Mouse (Mus musculus): ENCODE data around the gene Sdhc. TPM values are rescaled to one million over a fixed set of nuclear protein-coding genes. Genes with fewer than 3 reads are reported as not detected.
"Not testable (repeated sequence)": the region's sequence is repeated elsewhere in the genome, so short reads cannot be mapped to it uniquely, and the experiment has no call there.

Sdhc gene
- polyA plus RNA-seq, 1 experiment from 2014 or later = 360 TPM

DNA sequence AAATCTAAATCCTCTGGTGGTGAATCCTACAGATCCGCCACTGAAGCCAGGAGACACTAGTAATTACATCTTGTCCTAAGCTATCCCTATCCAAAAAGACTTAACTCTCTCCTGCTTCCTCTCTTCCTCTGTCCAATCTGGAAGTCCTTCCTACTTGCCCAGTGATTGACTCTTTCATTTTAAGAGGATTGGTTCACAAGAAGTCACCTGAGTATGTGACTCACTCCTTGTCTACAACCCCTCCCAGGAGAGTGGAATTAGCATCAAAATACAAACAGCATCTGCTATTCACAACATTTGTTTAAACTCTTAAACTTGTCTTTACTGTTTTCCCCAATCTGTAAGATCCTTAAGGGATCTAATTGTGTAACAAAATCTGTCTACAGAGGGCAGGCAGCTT, 60.5 kb downstream of the Sdhc start:
- WGBS = 91% methylated on average over 1 of the region's 1 CpGs

DNA sequence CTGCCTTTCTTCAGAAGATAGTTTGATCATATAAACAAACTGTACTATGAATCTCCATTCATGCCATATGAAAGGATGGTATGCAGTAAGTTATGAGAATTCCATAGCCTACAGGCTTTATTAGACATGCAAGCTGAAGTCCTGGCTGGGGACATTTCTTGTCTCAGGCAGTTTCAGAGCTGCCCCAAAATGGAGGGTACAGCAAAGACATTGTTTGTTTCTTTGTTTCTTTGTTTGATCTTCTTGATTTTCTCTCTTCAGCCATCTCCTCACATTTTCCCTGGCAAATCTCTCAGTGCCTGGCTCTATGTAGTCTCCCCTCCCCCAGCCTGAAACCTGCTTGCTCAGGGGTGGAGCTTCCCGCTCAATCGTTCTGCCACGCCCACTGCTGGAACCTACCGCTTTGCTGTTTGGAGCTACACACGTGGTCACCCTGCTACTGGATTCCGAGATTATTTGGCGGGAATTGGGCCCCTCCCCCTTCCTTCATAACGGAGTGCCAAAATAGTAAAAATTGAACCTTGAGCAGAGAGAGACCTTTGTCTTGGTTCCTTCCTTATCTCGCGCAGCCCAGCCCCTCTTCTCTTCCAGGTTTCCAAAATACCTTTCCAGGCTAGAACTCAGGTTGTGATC, 62.0 kb downstream of the Sdhc start:
- H3K27me3 ChIP-seq (replicated peaks); H3K4me1 ChIP-seq (replicated peaks); H3K36me3 ChIP-seq; H3K9me3 ChIP-seq; H3K4me3 ChIP-seq (replicated peaks); H3K9ac ChIP-seq; H3K27ac ChIP-seq; ATAC-seq: not testable (repeated sequence)
- H3K4me2 ChIP-seq (replicated peaks) = peak overlapping the region; percentile 43
- 3% methylated on average over 10 of the region's 10 CpGs for WGBS

More for the DNA sequence above, 60.5 kb downstream of the Sdhc start:
- ATAC-seq = no peak
- Histone ChIP-seq H3K36me3 (no peaks in the 10 kb centered on the region), H3K4me2 (replicated peaks) (no peak overlapping the region), H3K27me3 (replicated peaks) (peaks cover 7% of the 10 kb centered on the region), H3K9ac (no peak overlapping the region), H3K4me1 (replicated peaks) (no peaks in the 10 kb centered on the region), H3K9me3 (no peaks in the 10 kb centered on the region), H3K27ac (no peak overlapping the region), H3K4me3 (replicated peaks) (no peak overlapping the region)

DNA sequence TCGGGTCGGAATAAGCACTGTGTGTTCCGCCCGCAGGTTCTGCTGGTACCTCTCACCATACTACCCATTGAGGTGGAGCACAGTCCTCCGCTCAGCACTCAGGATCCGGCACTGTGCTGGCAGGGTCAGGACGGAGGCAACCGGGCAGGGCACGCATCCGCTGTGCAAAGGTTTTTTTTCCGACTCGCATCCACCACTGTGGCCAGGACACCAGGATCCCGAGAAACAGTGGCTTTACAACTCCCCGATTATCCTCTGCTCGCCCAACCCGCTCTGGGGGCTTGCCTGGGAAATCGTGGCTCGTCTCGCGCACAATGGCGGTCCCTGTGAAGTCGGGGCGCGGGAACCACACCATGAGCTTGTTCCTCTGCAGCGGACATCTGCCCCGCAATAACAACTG, 64.7 kb downstream of the Sdhc start:
- ATAC-seq = no peak
- Histone ChIP-seq H3K4me3 (replicated peaks) (peak overlapping the region; percentile 45), H3K4me1 (replicated peaks) (no peaks in the 10 kb centered on the region), H3K27ac (no peak overlapping the region), H3K36me3 (no peaks in the 10 kb centered on the region), H3K9me3 (no peaks in the 10 kb centered on the region), H3K9ac (no peak overlapping the region), H3K27me3 (replicated peaks) (peaks cover 14% of the 10 kb centered on the region), H3K4me2 (replicated peaks) (peak overlapping the region; percentile 80)
- under 1% methylated on average over 26 of the region's 26 CpGs for WGBS

DNA sequence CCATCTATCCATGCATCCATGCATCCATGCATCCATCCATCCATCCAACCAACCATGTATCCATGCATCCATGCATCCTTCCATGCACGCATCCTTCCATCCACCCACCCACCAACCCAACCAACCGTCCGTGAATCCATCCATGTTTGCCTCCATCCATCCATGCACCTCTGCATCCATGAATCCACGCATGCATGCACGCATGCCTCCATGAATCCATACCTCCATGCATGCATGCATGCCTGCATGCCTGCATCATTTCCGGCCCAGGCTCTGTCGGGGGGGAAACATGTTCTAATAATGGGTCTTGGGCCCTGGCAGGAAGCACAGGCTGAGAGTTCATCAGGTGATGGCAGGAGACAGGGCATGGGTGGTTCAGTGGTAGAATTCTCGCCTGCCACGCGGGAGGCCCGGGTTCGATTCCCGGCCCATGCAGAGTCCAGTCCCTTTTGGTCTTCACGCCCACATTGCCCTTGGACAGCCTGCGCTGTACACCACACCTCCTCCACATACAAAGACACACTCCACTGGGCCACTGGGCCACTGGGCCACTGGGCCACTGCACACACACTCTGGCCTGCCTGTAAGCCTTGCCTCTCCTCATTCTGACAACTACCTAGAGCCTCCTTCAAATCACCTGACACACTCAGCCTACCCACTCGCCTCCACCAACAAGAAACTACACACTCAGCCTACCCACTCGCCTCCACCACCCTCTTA, 68.7 kb downstream of the Sdhc start:
- not testable (repeated sequence) for H3K9ac ChIP-seq; H3K4me2 ChIP-seq (replicated peaks); H3K27ac ChIP-seq; H3K4me3 ChIP-seq (replicated peaks); H3K4me1 ChIP-seq (replicated peaks); H3K36me3 ChIP-seq; H3K9me3 ChIP-seq
- 37% methylated on average over 11 of the region's 17 CpGs for WGBS
- H3K27me3 ChIP-seq (replicated peaks) = peaks cover 18% of the 10 kb centered on the region
- peak; percentile 39 for ATAC-seq

DNA sequence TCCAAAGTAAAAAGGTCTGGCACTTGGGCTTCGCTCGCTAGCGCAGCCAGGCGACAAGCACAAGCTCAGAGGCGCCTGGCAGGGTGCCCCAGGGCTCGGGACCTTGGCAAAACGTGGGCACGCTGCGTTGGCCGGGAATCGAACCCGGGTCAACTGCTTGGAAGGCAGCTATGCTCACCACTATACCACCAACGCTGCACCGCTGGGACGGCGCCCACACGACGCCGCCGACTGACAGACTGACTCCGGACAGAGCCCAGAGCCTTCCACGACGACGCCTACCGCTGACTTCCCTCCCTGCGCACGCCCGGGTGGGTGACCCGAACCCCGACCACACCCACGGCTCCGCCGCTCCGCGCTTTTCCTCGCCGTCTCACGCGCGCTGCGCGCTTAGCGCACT, 70.6 kb downstream of the Sdhc start:
- not testable (repeated sequence) for H3K4me3 ChIP-seq (replicated peaks); H3K4me2 ChIP-seq (replicated peaks); H3K4me1 ChIP-seq (replicated peaks); H3K9me3 ChIP-seq; H3K9ac ChIP-seq; H3K27ac ChIP-seq; H3K36me3 ChIP-seq
- peak; percentile 69 for ATAC-seq
- H3K27me3 ChIP-seq (replicated peaks) = peaks cover 11% of the 10 kb centered on the region
- no CpG with 5 or more reads among the region's 43 CpGs for WGBS

DNA sequence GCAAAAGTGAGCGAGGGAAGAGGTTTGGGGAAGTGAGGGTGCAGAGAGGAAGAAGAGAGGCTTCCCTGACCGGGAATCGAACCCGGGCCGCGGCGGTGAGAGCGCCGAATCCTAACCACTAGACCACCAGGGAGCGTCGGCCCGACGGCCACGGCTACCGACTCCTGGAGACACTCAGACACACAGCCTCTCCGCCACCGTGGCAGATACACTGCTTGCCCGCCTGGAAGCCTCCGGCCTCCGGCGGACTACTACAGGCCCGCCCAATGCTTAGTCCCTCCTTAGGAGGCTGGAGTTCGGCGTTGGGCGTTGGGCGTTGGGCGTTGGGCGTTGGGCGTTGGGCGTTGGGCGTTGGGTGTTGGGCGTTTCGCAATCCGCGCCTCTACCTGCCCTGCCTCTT, 71.1 kb downstream of the Sdhc start:
- H3K36me3 ChIP-seq; H3K27ac ChIP-seq; H3K4me2 ChIP-seq (replicated peaks); H3K9ac ChIP-seq; H3K4me3 ChIP-seq (replicated peaks); H3K4me1 ChIP-seq (replicated peaks); H3K9me3 ChIP-seq: not testable (repeated sequence)
- peaks cover 12% of the 10 kb centered on the region for H3K27me3 ChIP-seq (replicated peaks)
- 0% methylated on average over 1 of the region's 35 CpGs for WGBS
- peak; percentile 75 for ATAC-seq

DNA sequence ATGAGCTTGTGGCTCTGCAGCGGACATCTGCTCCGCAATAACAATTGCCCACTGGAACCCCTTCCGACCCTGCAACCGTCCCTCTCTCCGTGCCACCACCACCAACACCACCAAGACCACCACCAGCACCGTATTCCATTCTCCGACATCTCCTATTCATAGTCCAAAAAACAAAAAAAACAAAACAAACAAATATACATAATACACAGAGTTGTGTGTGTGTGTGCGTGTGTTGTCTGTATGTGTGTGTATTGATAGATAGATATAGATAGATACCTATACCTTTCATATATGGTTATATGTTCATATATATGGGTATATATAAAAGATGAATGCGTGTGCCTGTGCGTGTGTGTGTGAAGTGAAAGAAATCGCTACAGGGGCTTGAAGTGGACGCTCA, 72.0 kb downstream of the Sdhc start:
- H3K4me1 ChIP-seq (replicated peaks); H3K9me3 ChIP-seq; H3K27ac ChIP-seq; H3K4me3 ChIP-seq (replicated peaks); H3K36me3 ChIP-seq; ATAC-seq; H3K9ac ChIP-seq: not testable (repeated sequence)
- peaks cover 18% of the 10 kb centered on the region for H3K27me3 ChIP-seq (replicated peaks)
- WGBS = 24% methylated on average over 12 of the region's 12 CpGs
- H3K4me2 ChIP-seq (replicated peaks) = peak overlapping the region; percentile 51

DNA sequence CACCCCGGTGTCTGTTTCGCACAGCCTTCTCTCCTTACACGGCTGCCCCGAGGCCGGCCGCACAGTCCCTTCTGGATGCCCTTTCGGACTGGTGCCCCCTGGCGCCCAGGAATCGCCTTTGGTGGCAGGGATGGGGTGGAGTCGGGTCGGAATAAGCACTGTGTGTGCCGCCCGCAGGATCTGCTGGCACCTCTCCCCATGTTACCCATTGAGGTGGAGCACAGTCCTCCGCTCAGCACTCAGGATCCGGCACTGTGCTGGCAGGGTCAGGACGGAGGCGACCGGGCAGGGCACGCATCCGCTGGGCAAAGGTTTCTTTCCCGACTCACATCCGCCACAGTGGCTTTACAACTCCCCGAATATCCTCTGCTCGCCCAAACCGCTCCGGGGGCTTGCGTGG, 72.4 kb downstream of the Sdhc start:
- H3K4me2 ChIP-seq (replicated peaks) = peak overlapping the region; percentile 51
- peak overlapping the region; percentile 20; the same call in 1 of the 2 replicates for H3K4me3 ChIP-seq (replicated peaks)
- H3K27ac ChIP-seq; H3K4me1 ChIP-seq (replicated peaks); H3K9me3 ChIP-seq; H3K36me3 ChIP-seq; H3K9ac ChIP-seq: not testable (repeated sequence)
- peak; percentile 18 for ATAC-seq
- H3K27me3 ChIP-seq (replicated peaks) = peaks cover 18% of the 10 kb centered on the region
- WGBS = 1% methylated on average over 19 of the region's 27 CpGs

DNA sequence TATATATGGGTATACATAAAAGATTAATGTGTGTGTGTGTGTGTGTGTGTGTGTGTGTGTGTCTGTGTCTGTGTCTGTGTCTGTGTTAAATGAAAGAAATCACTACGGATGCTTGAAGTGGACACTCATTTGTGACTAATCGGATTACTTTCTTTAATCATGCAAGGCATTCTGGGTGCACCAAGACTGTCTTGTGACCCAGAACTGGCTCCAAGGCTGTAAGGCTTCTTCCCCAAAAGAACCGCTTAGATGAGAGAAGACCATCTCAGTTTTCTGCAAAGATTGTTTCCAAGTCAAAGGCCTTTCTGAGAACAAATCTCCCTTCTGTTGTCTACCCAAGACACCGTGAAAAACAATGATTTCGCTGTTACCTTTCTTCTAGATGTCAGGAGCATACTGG, 73.2 kb downstream of the Sdhc start:
- not testable (repeated sequence) for ATAC-seq; H3K9me3 ChIP-seq; H3K4me1 ChIP-seq (replicated peaks); H3K27ac ChIP-seq; H3K9ac ChIP-seq; H3K4me2 ChIP-seq (replicated peaks); H3K36me3 ChIP-seq; H3K4me3 ChIP-seq (replicated peaks)
- peaks cover 18% of the 10 kb centered on the region for H3K27me3 ChIP-seq (replicated peaks)
- WGBS = 40% methylated on average over 5 of the region's 5 CpGs

Other genes starting within 250 kb of the Sdhc start
- 0.11 and 0.16 TPM in 2 replicates for gene Fcrlb, start 237.7 kb downstream of the Sdhc start, polyA plus RNA-seq (2015; fragmentation: Nextera tagmentation; extraction: Ambion mirVana)
- not detected in 2 replicates for gene Fcrla, start 223.0 kb downstream of the Sdhc start, polyA plus RNA-seq (2015; fragmentation: Nextera tagmentation; extraction: Ambion mirVana)
- 1.7 and 2.1 TPM in 2 replicates for gene Fcgr2b, start 174.1 kb downstream of the Sdhc start, polyA plus RNA-seq (2015; fragmentation: Nextera tagmentation; extraction: Ambion mirVana)
- gene Fcgr4, start 131.7 kb downstream of the Sdhc start, polyA plus RNA-seq (2015; fragmentation: Nextera tagmentation; extraction: Ambion mirVana) = 1.7 and 1.8 TPM in 2 replicates
- 14.0 and 14.7 TPM in 2 replicates for gene Fcgr3, start 85.7 kb downstream of the Sdhc start, polyA plus RNA-seq (2015; fragmentation: Nextera tagmentation; extraction: Ambion mirVana)
- gene Cfap126, start 36.7 kb downstream of the Sdhc start, polyA plus RNA-seq (2015; fragmentation: Nextera tagmentation; extraction: Ambion mirVana) = 1.7 and 1.8 TPM in 2 replicates
- 1.1 and 1.3 TPM in 2 replicates for gene Mpz, start 108 bp upstream of the Sdhc start, polyA plus RNA-seq (2015; fragmentation: Nextera tagmentation; extraction: Ambion mirVana)
- 16.4 and 18.5 TPM in 2 replicates for gene Pcp4l1, start 45.7 kb upstream of the Sdhc start, polyA plus RNA-seq (2015; fragmentation: Nextera tagmentation; extraction: Ambion mirVana)
- gene Nr1i3, start 63.4 kb upstream of the Sdhc start, polyA plus RNA-seq (2015; fragmentation: Nextera tagmentation; extraction: Ambion mirVana) = 9.2 and 10.5 TPM in 2 replicates
- gene Tomm40l, start 71.9 kb upstream of the Sdhc start, polyA plus RNA-seq (2015; fragmentation: Nextera tagmentation; extraction: Ambion mirVana) = 31.4 and 32.0 TPM in 2 replicates
- 84.7 and 123 TPM in 2 replicates for gene Apoa2, start 74.5 kb upstream of the Sdhc start, polyA plus RNA-seq (2015; fragmentation: Nextera tagmentation; extraction: Ambion mirVana)
- gene Fcer1g, start 83.8 kb upstream of the Sdhc start, polyA plus RNA-seq (2015; fragmentation: Nextera tagmentation; extraction: Ambion mirVana) = 51.5 and 54.5 TPM in 2 replicates
- gene Adamts4, start 99.8 kb upstream of the Sdhc start, polyA plus RNA-seq (2015; fragmentation: Nextera tagmentation; extraction: Ambion mirVana) = 6.3 and 6.8 TPM in 2 replicates
- gene Ndufs2, start 100.8 kb upstream of the Sdhc start, polyA plus RNA-seq (2015; fragmentation: Nextera tagmentation; extraction: Ambion mirVana) = 304 and 326 TPM in 2 replicates
- 54.2 and 54.5 TPM in 2 replicates for gene B4galt3, start 119.7 kb upstream of the Sdhc start, polyA plus RNA-seq (2015; fragmentation: Nextera tagmentation; extraction: Ambion mirVana)
- gene Ppox, start 130.6 kb upstream of the Sdhc start, polyA plus RNA-seq (2015; fragmentation: Nextera tagmentation; extraction: Ambion mirVana) = 38.7 and 40.9 TPM in 2 replicates
- gene Usp21, start 137.4 kb upstream of the Sdhc start, polyA plus RNA-seq (2015; fragmentation: Nextera tagmentation; extraction: Ambion mirVana) = 56.0 and 57.2 TPM in 2 replicates
- 103 and 108 TPM in 2 replicates for gene Ufc1, start 144.4 kb upstream of the Sdhc start, polyA plus RNA-seq (2015; fragmentation: Nextera tagmentation; extraction: Ambion mirVana)
- gene Dedd, start 178.5 kb upstream of the Sdhc start, polyA plus RNA-seq (2015; fragmentation: Nextera tagmentation; extraction: Ambion mirVana) = 40.6 and 44.5 TPM in 2 replicates
- gene Nit1, start 195.0 kb upstream of the Sdhc start, polyA plus RNA-seq (2015; fragmentation: Nextera tagmentation; extraction: Ambion mirVana) = 43.3 and 47.6 TPM in 2 replicates
- 96.9 and 104 TPM in 2 replicates for gene Pfdn2, start 195.1 kb upstream of the Sdhc start, polyA plus RNA-seq (2015; fragmentation: Nextera tagmentation; extraction: Ambion mirVana)
- gene Klhdc9, start 210.2 kb upstream of the Sdhc start, polyA plus RNA-seq (2015; fragmentation: Nextera tagmentation; extraction: Ambion mirVana) = 0.94 and 1.0 TPM in 2 replicates
- 3.7 and 3.8 TPM in 2 replicates for gene Nectin4, start 219.5 kb upstream of the Sdhc start, polyA plus RNA-seq (2015; fragmentation: Nextera tagmentation; extraction: Ambion mirVana)
- gene Arhgap30, start 238.4 kb upstream of the Sdhc start, polyA plus RNA-seq (2015; fragmentation: Nextera tagmentation; extraction: Ambion mirVana) = 2.2 and 2.4 TPM in 2 replicates